Mouse (Mus musculus): ENCODE measurements around the gene Cntf. TPM values are rescaled to one million over a fixed set of nuclear protein-coding genes. Genes with fewer than 3 reads are reported as not detected.

Gene Cntf
- total and polyA plus RNA-seq, 3 experiments: 1.6 to 3.6 (median 2.2) TPM

- peak; percentile 98 for DNase-seq (ENCODE audit: extremely low read depth)
- in situ Hi-C loops (cut with MboI; ENCODE audit: low pct_ligation_motif_present, low pct_unique_long_range_greater_than_20kb, low sequenced_read_pairs): no loop called here
- Histone ChIP-seq H3K9me3 (replicated peaks; ENCODE audit: low read length) (no peaks in the 10 kb centered on the region), H3K4me1 (ENCODE audit: control insufficient read depth in 1 of 2, insufficient read depth in 2 of 2) (peaks cover 0 to 8% of the 10 kb centered on the region in 2 experiments; a peak in 1 of 4 replicates), H3K4me2 (ENCODE audit: insufficient read depth, low read depth, poor library complexity, severe bottlenecking) (peak within 1 kb of the TSS; percentile 77; the same call in 1 of the 2 replicates), H3K4me3 (replicated peaks in 1 of 3; ENCODE audit: low read depth in 2 of 3, low read length in 2 of 3, poor library complexity in 1 of 3) (peak within 1 kb of the TSS; percentile 77 to 96 (median 85)), H3K9ac (ENCODE audit: insufficient read depth, low read depth) (peak within 1 kb of the TSS; percentile 95), H3K79me2 (replicated peaks; ENCODE audit: control insufficient read depth, extremely low read depth, insufficient read depth, poor library complexity, severe bottlenecking) (peaks cover 25% of the 10 kb centered on the region), H3K36me3 (replicated peaks in 1 of 2; ENCODE audit: control insufficient read depth in 1 of 2, insufficient read depth in 1 of 2, low read length in 1 of 2) (no peaks in the 10 kb centered on the region), H3K27ac (ENCODE audit: insufficient read depth, low read depth) (peak within 1 kb of the TSS; percentile 97), H3K27me3 (replicated peaks) (no peaks in the 10 kb centered on the region)
- no peak for TF ChIP-seq USF1 (IDR thresholded peaks at IDR 0.05; ENCODE audit: low read depth, low read length)
- TF ChIP-seq NELFE (IDR thresholded peaks at IDR 0.05; ENCODE audit: low read depth, low read length): no peak
- TF ChIP-seq CHD2 (IDR thresholded peaks at IDR 0.05; ENCODE audit: low read length): peak; percentile 99
- no peak for TF ChIP-seq SMC3 (IDR thresholded peaks at IDR 0.05; ENCODE audit: low read depth, low read length)
- TF ChIP-seq JUN (IDR thresholded peaks at IDR 0.05; ENCODE audit: insufficient read depth, low read depth, low read length): no peak
- TF ChIP-seq CTCF (conservative IDR thresholded peaks at IDR 0.05 in 1 of 2, IDR thresholded peaks at IDR 0.05 in 1 of 2; ENCODE audit: low read depth in 2 of 2, low read length in 2 of 2): no peak
- peak; percentile 74 for TF ChIP-seq POLR2A (IDR thresholded peaks at IDR 0.05; ENCODE audit: low read depth, low read length)
- TF ChIP-seq SIN3A (IDR thresholded peaks at IDR 0.05; ENCODE audit: low read length): peak; percentile 59; the same call in 1 of the 2 replicates
- peak; percentile 62; the same call in 1 of the 2 replicates for TF ChIP-seq UBTF (IDR thresholded peaks at IDR 0.05; ENCODE audit: low read depth, low read length)
- TF ChIP-seq MAX (IDR thresholded peaks at IDR 0.05; ENCODE audit: low read length): peak; percentile 5
- TF ChIP-seq NRF1 (IDR thresholded peaks at IDR 0.05; ENCODE audit: low read depth, low read length): peak; percentile 86
- peak; percentile 77 for TF ChIP-seq ELF1 (IDR thresholded peaks at IDR 0.05; ENCODE audit: low read depth, low read length)
- TF ChIP-seq ZKSCAN1 (IDR thresholded peaks at IDR 0.05; ENCODE audit: borderline replicate concordance, low read depth, low read length): no peak
- peak; percentile 8; the same call in 1 of the 2 replicates for TF ChIP-seq ETS1 (conservative IDR thresholded peaks at IDR 0.05; ENCODE audit: low read depth, low read length)
- TF ChIP-seq POLR2AphosphoS2 (IDR thresholded peaks at IDR 0.05; ENCODE audit: low read depth, low read length): no peak
- TF ChIP-seq ZNF384 (IDR thresholded peaks at IDR 0.05; ENCODE audit: low read depth, low read length): peak; percentile 100
- 0 out of 2 replicates have a peak, but pooled peaks have one; percentile 7 for TF ChIP-seq MYC (IDR thresholded peaks at IDR 0.05; ENCODE audit: low read depth, low read length)
- no peak for TF ChIP-seq RCOR1 (conservative IDR thresholded peaks at IDR 0.05; ENCODE audit: low read depth, low read length)
- TF ChIP-seq MEF2A (IDR thresholded peaks at IDR 0.05; ENCODE audit: borderline replicate concordance, low read depth, low read length): no peak
- peak; percentile 71; the same call in 1 of the 2 replicates for TF ChIP-seq E2F4 (IDR thresholded peaks at IDR 0.05; ENCODE audit: insufficient replicate concordance, low read depth, low read length)
- TF ChIP-seq CHD1 (IDR thresholded peaks at IDR 0.05; ENCODE audit: low read depth, low read length): no peak
- TF ChIP-seq KAT2A (IDR thresholded peaks at IDR 0.05; ENCODE audit: insufficient replicate concordance, low read length): peak; percentile 83; the same call in 1 of the 2 replicates
- TF ChIP-seq TCF12 (IDR thresholded peaks at IDR 0.05; ENCODE audit: low read depth, low read length): peak; percentile 52; the same call in 1 of the 2 replicates
- TF ChIP-seq RAD21 (IDR thresholded peaks at IDR 0.05; ENCODE audit: low read depth, low read length): no peak
- TF ChIP-seq USF2 (conservative IDR thresholded peaks at IDR 0.05; ENCODE audit: low read depth, low read length): no peak
- no peak for TF ChIP-seq PAX5 (IDR thresholded peaks at IDR 0.05; ENCODE audit: low read length)
- TF ChIP-seq MAFK (IDR thresholded peaks at IDR 0.05; ENCODE audit: insufficient replicate concordance, low read length): no peak
- TF ChIP-seq IRF4 (IDR thresholded peaks at IDR 0.05; ENCODE audit: low read depth, low read length): no peak
- no peak; the same call in 1 of the 2 replicates for TF ChIP-seq GABPA (IDR thresholded peaks at IDR 0.05; ENCODE audit: insufficient replicate concordance, low read depth, low read length)
- TF ChIP-seq MXI1 (IDR thresholded peaks at IDR 0.05; ENCODE audit: low read depth, low read length): no peak
- peak; percentile 91 for TF ChIP-seq HCFC1 (IDR thresholded peaks at IDR 0.05; ENCODE audit: low read depth, low read length)
- TF ChIP-seq ZC3H11A (IDR thresholded peaks at IDR 0.05; ENCODE audit: low read depth, low read length): no peak
- TF ChIP-seq BHLHE40 (IDR thresholded peaks at IDR 0.05; ENCODE audit: low read depth, low read length): peak; percentile 51
- TF ChIP-seq JUND (conservative IDR thresholded peaks at IDR 0.05; ENCODE audit: low read depth, low read length): no peak
- TF ChIP-seq MAZ (IDR thresholded peaks at IDR 0.05; ENCODE audit: low read depth, low read length): peak; percentile 93
- TF ChIP-seq EP300 (IDR thresholded peaks at IDR 0.05; ENCODE audit: low read length): no peak
- TF ChIP-seq TBP (conservative IDR thresholded peaks at IDR 0.05; ENCODE audit: low read depth, low read length): 0 out of 2 replicates have a peak, but pooled peaks have one; percentile 12
- TF ChIP-seq ZMIZ1 (IDR thresholded peaks at IDR 0.05; ENCODE audit: low read depth, low read length): no peak
- dilution Hi-C loops (cut with MboI; ENCODE audit: extremely low pct_ligation_motif_present, extremely low pct_unique_long_range_greater_than_20kb, low sequenced_read_pairs): no loop called here
These were observed 30.3 kb upstream of the Cntf start, which contains the start of the genes Zfp91 and Lpxn for GRCm38 (mm10) chr19:12795511-12796327. Gene Zfp91 (minus strand): TSS chr19:12796126. Gene Lpxn (plus strand): TSS chr19:12796193.

Measured in CH12.LX (cell line).